Mouse (Mus musculus): Measurements from ENCODE around the gene Fermt3.
"Not testable (repeated sequence)": the region's sequence is repeated elsewhere in the genome, so short reads cannot be mapped to it uniquely, and the experiment has no call there.

The Fermt3 gene

DNA sequence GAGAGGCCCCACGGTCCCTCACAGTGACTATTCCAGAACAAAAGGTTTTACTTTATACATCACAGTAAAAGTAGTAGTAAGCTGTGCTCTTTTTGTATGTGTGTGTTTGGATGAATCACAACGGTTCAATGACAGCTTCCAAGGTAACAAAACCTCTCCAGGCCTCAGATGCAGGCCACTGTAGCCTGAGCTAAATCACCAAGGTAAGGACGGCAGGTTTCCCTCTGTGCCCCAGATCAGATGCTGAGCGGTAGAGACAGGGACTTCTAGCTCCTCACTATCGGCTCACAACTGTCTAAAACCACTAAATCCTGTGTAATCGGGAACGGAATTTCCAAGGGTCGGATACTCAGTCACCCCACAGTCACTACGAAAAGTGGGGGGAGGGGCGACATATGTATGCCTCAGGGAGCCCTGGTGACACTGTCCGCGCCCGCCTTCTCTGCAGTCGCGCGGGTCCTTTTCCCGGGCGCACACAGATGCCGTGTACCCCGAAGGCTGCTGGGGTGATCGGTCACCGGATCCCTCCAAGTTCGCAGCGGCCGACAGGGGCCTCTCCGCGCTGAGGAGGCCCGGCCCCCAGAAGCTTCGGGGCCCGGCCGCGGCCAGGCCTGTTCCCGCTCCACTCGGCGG is 19.9 kb upstream of the Fermt3 start:
- DNase-seq (ENCODE audit: low spot score) = no peak

- no peak for DNase-seq (ENCODE audit: low spot score)
These were observed 14.7 kb upstream of the Fermt3 start for GRCm38 (mm10) chr19:7034006-7034405.

DNA sequence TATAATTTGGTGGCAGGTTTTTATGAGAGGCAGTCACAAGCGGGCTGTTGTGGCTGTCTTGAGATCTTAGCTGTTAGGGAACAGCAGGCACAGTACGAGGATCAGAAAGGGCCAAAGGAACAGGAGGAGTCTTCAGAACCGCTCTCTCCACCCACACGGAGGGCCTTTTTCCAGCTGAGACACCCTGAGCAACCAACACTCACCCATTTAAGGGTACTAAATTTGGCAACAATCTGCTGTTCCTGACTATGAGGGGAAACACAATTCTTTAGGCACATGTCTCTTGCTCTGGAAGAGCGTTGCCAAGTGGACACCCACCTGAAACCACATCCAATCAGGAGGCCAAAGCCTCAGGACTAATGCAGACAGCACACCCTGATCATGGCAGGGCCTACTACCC is 10.3 kb upstream of the Fermt3 start:
- DNase-seq (ENCODE audit: low spot score) = no peak

GRCm38 (mm10) chr19:7020224-7020641 is 964 bp upstream of the Fermt3 start:
- DNase-seq (ENCODE audit: low spot score) = peak; percentile 54

DNA sequence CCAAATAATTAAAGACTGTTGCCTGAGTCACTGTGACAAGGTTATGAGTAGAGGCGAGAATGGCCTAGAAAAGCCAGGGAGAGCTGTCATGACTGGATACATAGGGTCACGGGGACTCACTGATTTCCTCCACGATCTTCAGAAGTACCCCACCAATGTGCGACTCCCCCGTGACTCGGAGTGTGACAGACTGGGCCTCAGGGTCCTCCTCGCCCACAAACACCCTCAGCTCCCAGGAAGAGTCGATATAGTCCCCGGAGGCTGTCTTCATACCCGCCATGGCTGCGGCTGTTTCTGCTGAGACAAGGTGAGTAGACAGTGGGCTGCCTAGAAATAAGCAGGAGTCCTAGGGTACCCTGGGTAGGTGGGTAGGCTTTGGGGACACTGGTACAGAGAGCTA is 723 bp downstream of the Fermt3 start:
- no peak for DNase-seq (ENCODE audit: low spot score)

DNA sequence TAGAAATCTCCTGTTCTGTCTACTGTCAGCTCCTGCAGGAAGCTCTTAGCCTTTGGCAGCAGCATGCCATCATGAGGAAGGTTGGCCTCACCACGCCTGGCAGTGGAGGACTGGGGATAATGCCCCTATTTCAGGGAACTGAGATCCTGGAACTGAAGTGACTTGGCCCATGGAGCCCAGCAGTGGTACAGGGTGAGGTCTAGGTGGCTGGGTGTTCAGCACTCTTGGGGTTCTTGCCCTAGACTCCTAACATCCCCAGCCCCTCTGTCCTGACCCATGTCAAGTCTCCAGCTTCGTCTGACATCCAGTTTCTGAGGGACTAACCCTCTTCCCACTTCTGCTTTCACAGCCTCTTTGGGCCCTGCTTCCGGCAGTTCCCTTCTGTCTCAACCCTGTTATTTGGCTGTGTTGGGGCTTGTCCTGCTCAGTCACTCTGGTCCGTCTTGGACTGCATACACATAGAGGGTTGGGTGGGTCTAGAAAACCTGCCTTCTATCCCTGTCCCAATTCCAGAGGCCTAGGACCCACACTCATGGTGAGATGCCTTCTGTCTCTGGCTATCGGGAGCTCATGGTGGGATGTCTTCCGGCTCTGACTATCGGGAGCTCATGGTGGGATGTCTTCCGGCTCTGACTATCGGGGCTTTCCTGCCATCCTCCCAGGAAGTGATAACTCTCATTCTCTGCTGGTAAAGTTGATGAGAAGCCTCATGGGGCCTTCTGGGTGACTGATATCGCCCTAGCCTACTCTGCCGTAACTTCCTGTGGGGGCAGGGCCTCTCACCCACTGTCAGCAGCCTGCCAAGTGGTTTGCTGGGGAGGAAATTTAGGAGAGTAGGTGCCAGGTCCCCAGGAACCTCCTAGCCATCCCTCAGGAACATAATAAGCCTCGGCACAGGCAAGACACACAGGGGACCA is 1.5 kb downstream of the Fermt3 start:
- no peak for DNase-seq (ENCODE audit: low spot score)

DNA sequence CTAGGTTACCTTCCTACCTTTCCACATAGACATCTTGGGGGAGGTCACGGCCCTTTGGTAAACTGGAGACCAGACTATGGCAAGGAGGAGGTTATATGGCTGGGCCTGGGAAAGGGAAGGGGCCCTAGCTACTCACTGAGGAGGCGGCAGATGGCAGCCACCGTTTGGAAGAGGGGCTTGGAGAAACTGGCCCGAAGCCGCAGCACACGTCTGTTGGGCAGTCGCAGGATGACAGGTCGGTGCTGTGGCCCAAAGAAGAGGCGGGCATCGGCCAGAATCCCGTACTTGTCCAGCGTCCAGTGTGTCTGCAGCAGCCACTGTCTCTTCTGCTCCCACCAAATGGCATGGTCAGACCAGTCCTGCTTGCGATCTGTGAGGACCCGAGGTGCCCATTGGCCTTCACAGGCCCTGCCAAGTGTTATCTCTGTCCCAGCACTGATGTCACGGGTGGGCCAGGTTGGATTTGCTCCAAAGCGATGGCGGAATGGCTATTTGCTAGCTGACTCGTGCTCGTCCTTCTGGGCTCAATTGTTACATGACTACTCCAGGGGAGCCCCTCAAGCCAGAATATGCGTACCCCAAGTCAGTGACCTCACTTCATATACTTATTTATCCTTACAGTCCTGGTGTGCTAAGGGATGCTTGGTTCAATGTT is 4.7 kb downstream of the Fermt3 start:
- DNase-seq (ENCODE audit: low spot score) = no peak

DNA sequence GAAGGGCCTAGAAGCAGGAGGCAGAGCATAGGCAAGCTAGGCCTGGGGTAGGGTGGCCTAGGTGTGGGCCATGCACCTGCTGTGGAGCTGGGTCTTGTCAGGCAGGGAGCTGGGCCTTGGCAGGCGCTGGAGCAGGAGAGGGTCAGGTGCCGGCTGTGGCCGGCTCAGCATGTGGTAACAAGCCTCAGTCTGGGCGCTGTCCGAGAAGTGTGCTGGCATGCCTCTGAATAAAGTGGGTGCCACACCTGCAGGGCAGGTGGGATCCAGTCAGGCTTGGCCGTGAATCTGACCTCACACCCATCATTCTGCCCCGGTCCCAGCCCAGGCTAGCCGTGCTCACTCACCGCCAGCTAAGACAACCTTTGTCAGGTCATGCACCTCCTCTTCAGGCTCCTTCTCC is 5.3 kb downstream of the Fermt3 start:
- no peak for DNase-seq (ENCODE audit: low spot score)

DNA sequence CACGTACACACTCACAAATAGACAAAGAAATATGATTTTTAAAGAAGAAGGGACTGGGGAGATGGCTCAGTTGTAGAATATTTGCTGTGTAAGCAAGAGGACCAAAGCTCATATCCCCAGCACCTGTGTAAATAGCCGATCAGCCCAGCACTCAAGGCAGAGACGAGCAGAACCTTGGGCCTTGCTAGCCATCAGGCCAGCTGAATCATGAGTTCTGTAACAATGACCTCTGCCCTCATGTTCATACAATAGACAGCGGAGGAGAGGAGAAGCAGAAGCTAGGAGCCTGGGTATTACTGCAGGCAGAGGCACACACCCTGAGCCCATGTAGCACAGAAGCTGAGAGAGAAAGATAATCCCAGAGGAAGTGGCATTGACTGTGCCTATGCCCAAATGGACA is 6.8 kb downstream of the Fermt3 start:
- DNase-seq (ENCODE audit: low spot score) = no peak

DNA sequence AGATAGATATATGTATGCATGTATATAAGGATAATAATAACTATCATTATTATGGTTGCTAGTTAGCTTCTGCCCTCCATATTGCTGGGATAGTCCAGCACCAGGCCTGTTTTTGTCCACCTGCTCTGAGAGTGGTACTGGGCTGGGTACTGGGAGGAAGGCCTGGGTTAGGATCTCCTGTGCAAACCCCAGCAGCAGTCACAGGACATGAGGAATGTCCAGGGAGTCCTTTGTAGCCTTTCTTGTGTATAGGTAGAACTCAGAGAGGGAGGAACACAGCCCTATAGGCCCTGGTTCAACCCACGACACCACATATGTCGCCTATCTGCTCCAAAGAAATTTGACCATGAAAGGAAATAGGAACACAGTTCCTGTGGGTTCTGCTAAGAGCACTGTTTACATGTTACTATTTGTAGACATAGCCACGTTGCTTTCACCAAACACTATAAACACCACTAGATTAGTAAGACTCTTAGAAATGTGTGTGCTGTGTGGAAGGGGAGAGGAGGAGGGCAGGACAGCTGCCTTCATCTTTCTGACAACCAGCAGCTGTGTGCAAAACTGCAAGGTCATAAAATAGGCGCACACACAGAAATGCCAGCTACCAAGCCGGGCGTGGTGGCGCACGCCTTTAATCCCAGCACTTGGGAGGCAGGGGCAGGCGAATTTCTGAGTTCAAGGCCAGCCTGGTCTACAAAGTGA is 12.2 kb downstream of the Fermt3 start:
- DNase-seq (ENCODE audit: low spot score) = no peak

DNA sequence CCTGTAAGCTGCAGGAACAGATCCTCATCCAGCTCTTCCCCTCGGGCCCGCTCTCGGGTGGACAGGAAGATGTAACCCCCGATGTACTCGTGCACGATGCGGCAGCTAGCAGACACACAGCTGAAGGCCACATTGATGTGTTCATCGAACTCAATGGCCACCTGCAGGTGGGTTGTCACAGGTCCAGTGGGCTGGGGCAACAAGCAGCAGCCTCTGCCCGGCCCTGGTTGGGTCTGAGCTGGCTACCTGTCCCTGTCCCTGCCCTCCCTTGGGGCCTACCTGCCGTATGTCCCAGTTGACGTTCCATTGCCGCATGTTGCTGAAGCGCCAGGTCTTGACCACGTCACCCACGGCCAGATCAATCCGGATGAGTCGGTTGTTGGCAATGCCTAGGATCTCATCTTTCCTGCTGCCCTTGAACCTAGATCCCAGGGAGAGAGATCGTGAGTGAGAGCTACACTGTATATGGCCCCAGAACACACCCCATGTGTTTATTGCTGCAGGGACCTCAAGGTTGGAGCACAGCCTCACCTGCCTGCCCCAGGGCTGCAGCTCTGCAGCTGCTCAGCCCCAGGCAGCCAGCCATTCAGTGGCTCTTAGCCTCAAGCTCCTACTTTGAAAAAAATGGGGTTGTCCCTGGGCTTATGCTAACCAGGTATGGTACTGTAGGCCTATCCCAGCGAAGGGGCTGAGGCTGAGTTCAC is 19.8 kb downstream of the Fermt3 start:
- no peak for DNase-seq (ENCODE audit: low spot score)

- no peak for DNase-seq (ENCODE audit: low spot score)
These were observed 21.5 kb downstream of the Fermt3 start for GRCm38 (mm10) chr19:6997721-6998290.

DNA sequence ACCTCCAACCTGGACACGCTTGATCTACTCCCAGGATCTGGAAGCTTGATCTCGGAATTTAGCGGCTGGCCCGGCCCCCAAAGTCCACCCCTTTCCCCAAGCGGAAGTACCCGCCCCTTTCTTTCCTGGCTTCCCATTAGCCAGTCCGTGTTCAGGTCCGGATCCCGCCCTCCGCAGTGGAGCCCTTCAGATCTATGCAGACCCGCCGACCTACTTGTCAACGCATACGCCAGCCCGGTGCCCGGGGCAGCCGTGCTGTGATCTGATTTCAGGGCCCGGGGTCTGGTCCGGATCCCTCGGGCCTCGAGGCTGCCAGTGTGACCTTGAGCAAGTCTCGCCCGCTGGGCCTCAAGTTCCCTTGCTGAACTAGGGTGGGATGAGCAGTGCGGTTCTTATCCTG is 23.3 kb downstream of the Fermt3 start, which contains the start of the genes Nudt22 and Trpt1:
Nudt22 (minus strand) TSS at position 112 of the 400 bp plus-strand sequence.
Trpt1 (plus strand) TSS at position 126 of the 400 bp plus-strand sequence.
- DNase-seq (ENCODE audit: low spot score) = peak; percentile 82

DNA sequence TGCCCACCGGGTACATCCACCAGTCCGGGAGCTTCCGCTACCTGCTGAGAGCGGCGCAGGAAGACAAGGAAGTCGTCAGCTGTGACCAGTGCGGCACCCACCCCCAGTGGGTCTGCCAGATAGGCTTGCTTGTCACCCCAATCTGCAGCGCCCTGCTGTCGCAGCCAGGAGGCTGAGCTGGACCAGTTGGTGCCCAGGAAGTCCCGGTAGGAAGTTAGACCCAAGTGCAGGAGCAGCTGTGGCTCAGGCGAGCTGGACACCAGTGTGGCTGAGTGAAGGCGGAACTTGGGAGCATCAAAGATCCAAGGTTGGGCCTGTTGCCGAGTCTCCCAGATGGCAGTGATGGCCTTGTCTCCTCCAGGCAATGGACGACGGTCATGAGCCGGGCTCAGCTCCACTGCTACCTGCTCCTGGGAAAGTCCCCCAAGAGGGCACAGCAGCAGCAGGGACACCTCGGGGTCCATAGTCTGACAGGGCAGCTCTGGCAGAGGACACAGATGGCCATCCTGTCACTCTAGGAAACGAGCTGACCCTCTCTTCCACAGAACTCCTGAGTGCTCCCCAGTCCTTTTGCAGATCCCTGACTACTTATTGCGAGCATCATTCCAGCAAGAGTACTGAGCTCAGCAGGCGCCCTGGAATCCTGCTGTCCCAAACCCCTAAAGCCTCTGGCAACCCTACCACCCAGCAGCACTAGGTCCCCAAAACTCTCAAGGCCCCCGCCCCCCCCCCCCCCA is 23.8 kb downstream of the Fermt3 start:
- DNase-seq (ENCODE audit: low spot score) = no peak

GRCm38 (mm10) chr19:6994489-6994888 is 24.8 kb downstream of the Fermt3 start:
- no peak for DNase-seq (ENCODE audit: low spot score)

DNA sequence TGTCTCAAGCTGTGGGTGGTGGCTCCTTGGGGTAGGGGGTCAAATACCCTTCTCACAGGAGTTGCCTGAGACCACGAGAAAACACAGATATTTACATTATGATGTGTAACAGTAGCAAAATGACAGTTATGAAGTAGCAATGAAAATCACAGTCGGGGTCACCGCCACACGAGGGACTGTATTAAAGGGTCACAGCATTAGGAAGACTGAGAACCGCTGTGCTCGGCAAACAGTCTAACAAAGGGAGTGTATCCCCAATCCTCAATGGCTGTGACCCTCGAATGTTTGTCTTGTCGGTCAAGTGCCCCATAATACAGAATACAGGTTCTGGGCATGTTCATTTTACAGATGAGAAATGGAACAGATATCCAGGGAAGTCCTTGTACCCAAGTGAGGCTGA is 25.3 kb downstream of the Fermt3 start:
- no peak for DNase-seq (ENCODE audit: low spot score)

GRCm38 (mm10) chr19:6993011-6993770 is 26.1 kb downstream of the Fermt3 start:
- no peak for DNase-seq (ENCODE audit: low spot score)

GRCm38 (mm10) chr19:6992011-6992858 is 27.0 kb downstream of the Fermt3 start, which contains the start of gene Dnajc4:
Gene Dnajc4, minus strand, starts transcription at chr19:6992572.
- DNase-seq (ENCODE audit: low spot score) = peak; percentile 95

GRCm38 (mm10) chr19:6991166-6991565 is 28.1 kb downstream of the Fermt3 start:
- DNase-seq (ENCODE audit: low spot score) = not testable (repeated sequence)
